Mouse (Mus musculus) adrenal gland (tissue): ENCODE measurements around the gene Trex1.

ENCODE experiments used
- intact Hi-C: fragments of 180-260 bp; cut with DNase I; formaldehyde crosslinking; loops from one replicate; pipeline ENCODE4 v1.15.1; 2025

Trex1 gene

GRCm38 (mm10) chr9:109090446-109090845, 30.9 kb upstream of the Trex1 start:
- intact Hi-C loops: no loop called here

- intact Hi-C loops: loop anchor here (2.0 kb wide), 1 partner anchor 33 kb away; no protein-coding TSS in a partner anchor
These were observed 28.5 kb upstream of the Trex1 start for GRCm38 (mm10) chr9:109087987-109088386.

GRCm38 (mm10) chr9:109084922-109085321, 25.4 kb upstream of the Trex1 start:
- intact Hi-C loops: no loop called here

- intact Hi-C loops: no loop called here
These were observed 22.7 kb upstream of the Trex1 start, which contains the start of the genes Ccdc51 and Tma7 for GRCm38 (mm10) chr9:109082124-109082800. Gene Ccdc51, plus strand, starts transcription at chr9:109082493. Gene Tma7, minus strand, starts transcription at chr9:109082587.

GRCm38 (mm10) chr9:109081749-109082123, 22.2 kb upstream of the Trex1 start:
- intact Hi-C loops: no loop called here

GRCm38 (mm10) chr9:109080516-109080915, 21.0 kb upstream of the Trex1 start:
- intact Hi-C loops: no loop called here

GRCm38 (mm10) chr9:109073661-109074573, 14.4 kb upstream of the Trex1 start, which contains the start of gene Atrip:
Gene Atrip, minus strand, starts transcription at chr9:109074124.
- intact Hi-C loops: no loop called here

GRCm38 (mm10) chr9:109068095-109068735, 8.7 kb upstream of the Trex1 start:
- intact Hi-C loops: no loop called here

GRCm38 (mm10) chr9:109060898-109061295, 1.4 kb upstream of the Trex1 start:
- intact Hi-C loops: no loop called here

GRCm38 (mm10) chr9:109060184-109060897, 807 bp upstream of the Trex1 start:
- intact Hi-C loops: no loop called here

- intact Hi-C loops: loop anchor here (5.0 kb wide), 2 partner anchors 56 to 121 kb away; partner anchors contain the start of gene Uqcrc1
These were observed 1.3 kb downstream of the Trex1 start for GRCm38 (mm10) chr9:109058006-109058765.

- intact Hi-C loops: loop anchor here (5.0 kb wide), 2 partner anchors 55 to 120 kb away; partner anchors contain the start of gene Uqcrc1
These were observed 2.0 kb downstream of the Trex1 start for GRCm38 (mm10) chr9:109057543-109057942.

- intact Hi-C loops: loop anchor here (5.0 kb wide), 2 partner anchors 55 to 120 kb away; partner anchors contain the start of gene Uqcrc1
These were observed 2.6 kb downstream of the Trex1 start for GRCm38 (mm10) chr9:109056916-109057315.

- intact Hi-C loops: loop anchor here (5.0 kb wide), 2 partner anchors 54 to 119 kb away; partner anchors contain the start of gene Uqcrc1
These were observed 3.3 kb downstream of the Trex1 start for GRCm38 (mm10) chr9:109056081-109056690.

GRCm38 (mm10) chr9:109055271-109056030, 4.1 kb downstream of the Trex1 start:
- intact Hi-C loops: loop anchor here (5.0 kb wide), 2 partner anchors 53 to 118 kb away; partner anchors contain the start of gene Uqcrc1

GRCm38 (mm10) chr9:109054712-109055111, 4.8 kb downstream of the Trex1 start:
- intact Hi-C loops: loop anchor here (5.0 kb wide), 2 partner anchors 52 to 117 kb away; partner anchors contain the start of gene Uqcrc1

GRCm38 (mm10) chr9:109053851-109054250, 5.7 kb downstream of the Trex1 start:
- intact Hi-C loops: no loop called here

GRCm38 (mm10) chr9:109053366-109053765, 6.2 kb downstream of the Trex1 start:
- intact Hi-C loops: no loop called here
